Mouse (Mus musculus) embryonic fibroblast, embryonic 13.5 days (primary cell): ENCODE results near the gene Pigz.

Experiments
- CTCF ChIP-seq: IDR thresholded peaks from 2 replicates; pipeline ENCODE4 v1.5.1; 2011; ENCODE audit warnings: mild to moderate bottlenecking, control low read depth, low read length, moderate library complexity, borderline replicate concordance; ENCODE audit not compliant: insufficient read depth
- POLR2A ChIP-seq: IDR thresholded peaks from 2 replicates; pipeline ENCODE4 v1.6.1; 2011; ENCODE audit warnings: low read depth, mild to moderate bottlenecking, control low read depth, low read length, moderate library complexity

GRCm38 (mm10) chr16:31901886-31902285 lies 31.8 kb upstream of the Pigz start:
- no peak for TF ChIP-seq POLR2A
- no peak for TF ChIP-seq CTCF
